Mouse (Mus musculus): Measurements from ENCODE around the gene Gm9970. TPM values are rescaled to one million over a fixed set of nuclear protein-coding genes. Genes with fewer than 3 reads are reported as not detected.

The Gm9970 gene
- total RNA-seq (2023), result 0.79 TPM in 1 of 2 replicates, not detected in the other

GRCm38 (mm10) chr5:31240637-31241521 is at the start of gene Gm9970, which contains the start of gene Nrbp1:
Gene Gm9970, minus strand, starts transcription at chr5:31241232.
Gene Nrbp1, plus strand, starts transcription at chr5:31240864.

GRCm38 (mm10) chr5:31251541-31252101 is 10.6 kb upstream of the Gm9970 start, which contains the start of gene Krtcap3:
Gene Krtcap3, plus strand, starts transcription at chr5:31251691.

GRCm38 (mm10) chr5:31220448-31221303 is 20.4 kb downstream of the Gm9970 start, which contains the start of gene Ppm1g:
Gene Ppm1g, minus strand, starts transcription at chr5:31220687.

GRCm38 (mm10) chr5:31201742-31202590 is 39.1 kb downstream of the Gm9970 start, which contains the start of gene Zfp513:
Gene Zfp513, minus strand, starts transcription at chr5:31202303.

GRCm38 (mm10) chr5:31192939-31193630 is 47.9 kb downstream of the Gm9970 start, which contains the start of the genes Snx17 and Eif2b4:
Gene Snx17, plus strand, starts transcription at chr5:31193227.
Gene Eif2b4, minus strand, starts transcription at chr5:31193430.

Other genes with a start within 250 kb of the Gm9970 start
- gene Atraid, start 192.9 kb downstream of the Gm9970 start, total RNA-seq (2023), result 11.6 and 17.1 TPM in 2 replicates
- gene Slc5a6, start 192.3 kb downstream of the Gm9970 start, total RNA-seq (2023), result 2.4 and 3.3 TPM in 2 replicates
- gene Cad, start 186.5 kb downstream of the Gm9970 start, total RNA-seq (2023), result 8.2 and 20.3 TPM in 2 replicates
- not detected in 2 replicates for gene Dnajc5g, start 134.9 kb downstream of the Gm9970 start, total RNA-seq (2023)
- not detected in 2 replicates for gene Slc30a3, start 133.0 kb downstream of the Gm9970 start, total RNA-seq (2023)
- not detected in 2 replicates for gene Trim54, start 124.5 kb downstream of the Gm9970 start, total RNA-seq (2023)
- not detected in 2 replicates for gene Ucn, start 102.4 kb downstream of the Gm9970 start, total RNA-seq (2023)
- gene Mpv17, start 87.0 kb downstream of the Gm9970 start, total RNA-seq (2023), result 7.0 and 7.6 TPM in 2 replicates
- gene Gm29609, start 61.3 kb downstream of the Gm9970 start, total RNA-seq (2023), result 0.93 and 2.1 TPM in 2 replicates
- gene Gtf3c2, start 61.1 kb downstream of the Gm9970 start, total RNA-seq (2023), result 88.6 and 97.9 TPM in 2 replicates
- gene Snx17, start 48.0 kb downstream of the Gm9970 start, total RNA-seq (2023), result 52.6 and 61.7 TPM in 2 replicates
- gene Eif2b4, start 47.8 kb downstream of the Gm9970 start, total RNA-seq (2023), result 16.3 and 17.5 TPM in 2 replicates
- 29.5 and 34.6 TPM in 2 replicates for gene Zfp513, start 38.9 kb downstream of the Gm9970 start, total RNA-seq (2023)
- gene Ppm1g, start 20.5 kb downstream of the Gm9970 start, total RNA-seq (2023), result 69.4 and 76.5 TPM in 2 replicates
- 228 and 242 TPM in 2 replicates for gene Nrbp1, start 368 bp downstream of the Gm9970 start, total RNA-seq (2023)
- gene Krtcap3, start 10.5 kb upstream of the Gm9970 start, total RNA-seq (2023), result 7.4 and 9.2 TPM in 2 replicates
- gene Ift172, start 49.9 kb upstream of the Gm9970 start, total RNA-seq (2023), result 4.3 and 7.5 TPM in 2 replicates
- not detected in 2 replicates for gene Fndc4, start 54.8 kb upstream of the Gm9970 start, total RNA-seq (2023)
- gene Gckr, start 56.2 kb upstream of the Gm9970 start, total RNA-seq (2023), result not detected in 2 replicates
- 13.6 and 15.4 TPM in 2 replicates for gene Zfp512, start 211.2 kb upstream of the Gm9970 start, total RNA-seq (2023)
- gene 4930548H24Rik, start 244.5 kb upstream of the Gm9970 start, total RNA-seq (2023), result 0.36 and 0.51 TPM in 2 replicates

Measured in neutrophil, adult 65 days (primary cell).